ENCODE assay signal across 17 mouse cellular contexts in the genomic region with DNA sequence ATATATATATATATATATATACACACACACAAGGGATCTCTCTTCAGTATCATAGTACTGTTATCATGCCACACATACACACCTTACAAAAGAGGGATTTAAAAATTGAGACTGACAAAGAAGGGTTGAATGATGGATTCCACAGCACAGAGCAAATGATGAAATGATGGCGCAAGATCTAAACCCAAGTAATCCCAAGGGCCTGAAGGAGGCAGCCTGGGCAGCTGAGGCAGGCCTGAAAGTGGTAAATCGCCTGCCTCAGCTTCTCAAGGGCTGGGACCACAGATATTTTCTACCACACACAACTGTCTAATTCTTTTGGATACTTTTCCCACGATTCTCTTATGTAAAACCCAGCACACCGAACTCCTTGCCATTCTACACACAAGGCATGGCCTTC.
"Had no signal": no experiment of that assay in that cellular context is flagged by ENCODE, and none has a peak within 500 bp of the region (broad histone marks: within the 10 kb centered on the region; RNA-seq: fewer than 3 reads in every experiment).

No protein-coding gene starts in this region.

- DNase-seq: lung, adult 18-20 months; lung, embryonic 14.5 days; lung, postnatal 10 days; lung, postnatal 4 days; midbrain, embryonic 14.5 days; retina, postnatal 1 day; right cerebral cortex, adult 18-20 months; right cerebral cortex, postnatal 25 days; right cerebral cortex, postnatal 4 days; spleen, adult 18-20 months; thymus, adult 18-20 months; thymus, postnatal 14 days; thymus, postnatal 36 days had no signal

- H3K36me3 ChIP-seq: midbrain, embryonic 10.5 days; midbrain, embryonic 12.5 days; neural tube, embryonic 13.5 days; neural tube, embryonic 15.5 days had no signal

- H3K9ac ChIP-seq: lung, embryonic 14.5 days; midbrain, embryonic 12.5 days; neural tube, embryonic 13.5 days; neural tube, embryonic 15.5 days had no signal

- H3K4me3 ChIP-seq: midbrain, embryonic 10.5 days; midbrain, embryonic 12.5 days; neural tube, embryonic 13.5 days; neural tube, embryonic 15.5 days had no signal

- H3K27ac ChIP-seq: midbrain, embryonic 10.5 days; midbrain, embryonic 12.5 days; neural tube, embryonic 13.5 days; neural tube, embryonic 15.5 days had no signal

- H3K9me3 ChIP-seq: midbrain, embryonic 10.5 days; midbrain, embryonic 12.5 days; neural tube, embryonic 13.5 days; neural tube, embryonic 15.5 days had no signal

- H3K4me1 ChIP-seq: midbrain, embryonic 10.5 days; midbrain, embryonic 12.5 days; neural tube, embryonic 13.5 days; neural tube, embryonic 15.5 days had no signal

- H3K27me3 ChIP-seq: midbrain, embryonic 12.5 days; neural tube, embryonic 13.5 days; neural tube, embryonic 15.5 days had no signal

- H3K4me2 ChIP-seq: lung, embryonic 14.5 days; midbrain, embryonic 12.5 days; neural tube, embryonic 13.5 days; neural tube, embryonic 15.5 days had no signal
